Mouse (Mus musculus) G1E (cell line): ENCODE data around the gene Gdpd3. TPM values are rescaled to one million over a fixed set of nuclear protein-coding genes. Genes with fewer than 3 reads are reported as not detected.

Source experiments
- ATAC-seq: 2 replicates; pipeline ENCODE4 v1.8.0; 2016; ENCODE audit warnings: mild to moderate bottlenecking; ENCODE audit not compliant: insufficient number of reproducible peaks, poor library complexity, low FRiP score, severe bottlenecking; ENCODE audit errors: extremely low read depth
- DNase-seq: peaks from one replicate; pipeline ENCODE4 v3.0.0; 2012; ENCODE audit warnings: low spot score
- H3K27me3 ChIP-seq: 2 replicates; pipeline ENCODE4 v1.6.1; 2012; ENCODE audit warnings: mild to moderate bottlenecking, low read length, inconsistent platforms; ENCODE audit not compliant: insufficient read depth
- H3K36me3 ChIP-seq: replicated peaks from 2 replicates; pipeline ENCODE3; 2012; ENCODE audit warnings: mild to moderate bottlenecking, inconsistent platforms
- H3K4me1 ChIP-seq: 2 replicates; pipeline ENCODE4 v1.6.1; 2012; ENCODE audit warnings: low read depth, low read length, inconsistent platforms, mixed read lengths; ENCODE audit not compliant: insufficient read depth
- H3K4me3 ChIP-seq: 2 replicates; pipeline ENCODE4 v1.5.1; 2012; ENCODE audit warnings: low read depth, mild to moderate bottlenecking, inconsistent platforms, low read length, moderate library complexity, mixed read lengths
- H3K9me3 ChIP-seq: replicated peaks from 2 replicates; pipeline ENCODE4 v1.6.1; 2012; ENCODE audit warnings: inconsistent platforms
- CTCF ChIP-seq: IDR thresholded peaks from 2 replicates; pipeline ENCODE4 v1.5.1; 2012; ENCODE audit warnings: low read depth, low read length, inconsistent platforms, mixed read lengths
- GATA1 ChIP-seq: IDR thresholded peaks from 2 replicates; pipeline ENCODE4 v1.6.1; 2012; ENCODE audit warnings: borderline replicate concordance, low read length, inconsistent platforms, mixed read lengths
- GATA2 ChIP-seq: IDR thresholded peaks from 2 replicates; pipeline ENCODE4 v1.6.1; 2012; ENCODE audit warnings: low read depth, low read length, inconsistent platforms, borderline replicate concordance
- POLR2AphosphoS5 ChIP-seq: IDR thresholded peaks from 2 replicates; pipeline ENCODE4 v1.6.1; 2012; ENCODE audit warnings: low read depth, low read length, inconsistent platforms; ENCODE audit not compliant: insufficient replicate concordance
- TAL1 ChIP-seq: conservative IDR thresholded peaks from 2 replicates; pipeline ENCODE4 v1.6.1; 2012; ENCODE audit warnings: low read depth, low read length, inconsistent platforms, mixed read lengths
- polyA plus RNA-seq: library from polyadenylated mRNA; stranded (reverse); fragments of >175 nt; gene quantifications from 2 replicates; pipeline ENCODE4 v1.2.3, GENCODE M21; 2012
- total RNA-seq, 2 experiments: library from RNA; stranded (forward) in 1 of 2; stranded (reverse) in 1 of 2; fragments of 200-1000 nt in 1 of 2; fragments of >200 nt in 1 of 2; fragmentation: Nextera tagmentation in 1 of 2; gene quantifications; 2 replicates each; pipeline ENCODE4 v1.2.3; 2014 to 2017

Gene Gdpd3
- total and polyA plus RNA-seq, 3 experiments, result 6.1 to 29.9 (median 15.4) TPM

DNA sequence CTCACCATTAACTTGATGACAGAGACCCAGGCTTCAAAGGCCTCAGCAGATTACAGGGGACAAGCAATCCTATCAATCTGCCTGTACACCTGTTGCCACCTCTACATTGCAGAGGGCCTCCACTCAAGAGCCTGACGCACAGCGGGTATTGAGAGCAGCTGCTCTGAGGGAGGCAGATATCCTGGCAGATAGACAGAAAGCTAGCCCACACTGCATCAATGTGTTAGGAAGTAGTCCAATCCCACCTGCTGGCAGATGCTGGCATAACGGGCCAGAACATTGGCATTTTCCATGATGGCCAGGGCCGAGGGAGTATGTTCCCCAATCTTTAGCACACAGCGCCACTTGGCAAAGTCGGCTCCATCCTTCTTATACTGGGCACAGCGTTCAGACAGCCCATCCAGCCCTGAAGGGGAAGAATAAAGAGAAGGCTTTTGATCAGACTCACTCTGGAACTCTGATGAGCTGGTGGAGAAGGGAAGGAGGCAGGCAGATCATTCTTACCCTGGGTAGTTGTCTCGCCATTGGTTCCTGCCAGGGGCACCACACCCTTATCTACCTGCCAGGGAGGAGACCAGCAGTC, 30.3 kb downstream of the Gdpd3 start:
- Histone ChIP-seq H3K36me3 (peaks cover 58% of the 10 kb centered on the region), H3K4me1 (peaks cover 70% of the 10 kb centered on the region), H3K4me3 (peak overlapping the region; percentile 99), H3K9me3 (no peaks in the 10 kb centered on the region), H3K27me3 (no peaks in the 10 kb centered on the region)
- ATAC-seq (no peak), DNase-seq (no peak)
- no peak for TF ChIP-seq TAL1
- TF ChIP-seq CTCF, result peak; percentile 28; the same call in 1 of the 2 replicates
- no peak for TF ChIP-seq GATA1
- no peak for TF ChIP-seq POLR2AphosphoS5
- TF ChIP-seq GATA2, result no peak

DNA sequence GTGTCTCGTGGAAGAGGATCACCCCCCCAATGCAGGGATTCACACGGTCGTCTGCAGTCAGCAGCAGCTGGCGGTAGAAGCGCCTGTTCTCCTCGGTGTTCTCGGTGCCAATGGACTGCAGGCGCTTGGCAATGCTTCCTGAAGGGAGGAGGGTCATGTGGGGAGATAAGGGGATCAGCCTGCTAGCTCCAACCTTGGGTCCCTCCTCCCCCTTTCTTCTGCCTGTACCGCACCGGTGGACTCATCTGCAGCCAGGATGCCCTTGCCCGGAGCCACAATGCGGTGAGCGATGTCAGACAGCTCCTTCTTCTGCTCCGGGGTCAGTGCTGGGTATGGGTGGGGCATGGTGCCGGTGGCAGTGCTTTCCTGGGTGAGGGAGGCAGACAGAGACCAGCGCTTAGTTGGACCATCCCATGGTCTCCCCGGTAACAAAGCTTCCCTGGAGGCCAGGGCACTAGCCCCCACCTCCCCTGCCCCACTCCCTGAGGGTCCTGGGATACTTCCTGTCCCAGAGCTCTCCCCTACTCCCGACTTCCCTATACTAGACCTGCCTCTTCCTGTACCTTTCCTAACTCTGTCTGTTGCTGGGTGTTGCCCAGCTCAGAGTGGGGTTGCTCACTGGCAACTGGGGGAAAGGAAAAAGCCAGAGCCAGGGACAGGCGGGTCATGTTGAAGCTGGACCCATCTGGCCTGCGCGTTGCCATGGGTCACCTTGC, 31.4 kb downstream of the Gdpd3 start, which contains the start of gene Fam57b:
Fam57b (plus strand) TSS at position 258 of the 716 bp plus-strand sequence.
- Histone ChIP-seq H3K27me3 (no peaks in the 10 kb centered on the region), H3K4me1 (peaks cover 78% of the 10 kb centered on the region), H3K36me3 (peaks cover 61% of the 10 kb centered on the region), H3K4me3 (peak within 1 kb of the TSS; percentile 99), H3K9me3 (no peaks in the 10 kb centered on the region)
- DNase-seq (no peak), ATAC-seq (no peak)
- TF ChIP-seq POLR2AphosphoS5, result peak; percentile 38; the same call in 1 of the 2 replicates
- no peak for TF ChIP-seq TAL1
- TF ChIP-seq CTCF, result no peak

DNA sequence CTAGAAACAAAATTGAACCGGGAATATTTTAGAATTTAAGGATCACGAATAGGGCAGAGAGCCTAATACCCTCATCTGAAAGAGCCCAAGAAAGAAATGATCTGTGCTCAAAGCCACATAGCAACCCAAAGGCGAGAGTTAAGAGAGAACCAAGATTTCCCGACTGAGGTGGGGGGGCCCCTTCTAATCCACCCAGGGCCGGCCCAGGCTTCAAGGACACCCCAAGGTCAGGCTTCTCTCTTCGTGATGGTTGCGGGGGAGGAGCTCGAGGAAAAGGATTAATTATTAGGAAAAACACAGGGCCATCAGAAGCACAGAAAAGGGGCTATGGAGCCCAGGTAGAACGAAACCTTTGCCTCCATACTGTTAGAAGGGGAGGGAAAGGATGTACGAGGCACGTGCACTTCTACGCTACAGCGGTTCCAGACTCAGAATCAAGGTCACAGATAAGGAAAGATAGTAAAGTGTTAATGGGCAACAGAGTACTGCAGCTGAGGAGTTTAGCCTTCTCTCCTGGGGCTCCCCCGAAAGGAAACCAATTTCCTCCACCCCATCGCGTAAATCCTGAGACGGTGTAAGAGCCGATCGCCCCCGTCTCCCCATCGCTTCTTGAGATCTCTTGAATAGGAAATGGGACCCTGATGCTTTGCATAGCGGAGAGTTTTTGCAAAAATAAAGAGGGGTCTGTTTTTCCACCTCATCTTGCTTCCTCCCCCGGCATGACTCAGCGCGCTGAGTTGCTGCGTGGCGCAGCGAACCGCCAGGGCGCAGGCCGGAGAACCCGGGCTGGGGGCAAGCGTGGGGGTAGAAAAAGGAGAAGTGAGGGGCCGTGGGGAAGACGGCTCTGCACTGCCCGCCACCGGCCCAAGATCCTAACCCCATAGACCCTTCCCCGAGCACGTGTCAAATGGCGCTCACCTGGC, 32.3 kb downstream of the Gdpd3 start:
- H3K4me1 ChIP-seq, result peaks cover 78% of the 10 kb centered on the region
- ATAC-seq (no peak), DNase-seq (peak; percentile 53)
- peaks cover 59% of the 10 kb centered on the region for H3K36me3 ChIP-seq
- TF ChIP-seq GATA1 (no peak), POLR2AphosphoS5 (peak; percentile 80; the same call in 1 of the 2 replicates), GATA2 (no peak)
- H3K9me3 ChIP-seq, result no peaks in the 10 kb centered on the region
- H3K4me3 ChIP-seq, result peak overlapping the region; percentile 99
- H3K27me3 ChIP-seq, result no peaks in the 10 kb centered on the region

DNA sequence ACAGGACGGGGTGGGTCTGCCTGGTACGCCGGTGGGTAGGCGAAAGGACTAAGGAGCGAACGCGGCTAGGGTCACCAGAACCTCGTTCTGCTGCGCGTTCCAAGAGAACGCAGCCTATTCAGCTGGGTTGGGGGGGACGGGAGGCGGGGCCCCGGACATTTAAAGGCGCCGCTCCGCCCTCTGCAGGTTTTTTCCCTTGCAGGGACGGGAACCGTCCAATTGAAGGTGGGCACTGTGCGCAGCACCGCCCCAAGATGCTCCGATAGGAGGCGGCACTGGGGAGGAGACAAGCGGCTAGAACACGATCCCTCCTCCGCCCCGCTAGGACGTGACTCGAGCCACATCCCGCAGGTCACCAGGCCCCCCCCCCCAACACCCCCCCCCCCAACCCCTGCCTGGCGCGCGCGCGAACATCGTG, 32.9 kb downstream of the Gdpd3 start:
- Histone ChIP-seq H3K36me3 (peaks cover 52% of the 10 kb centered on the region), H3K27me3 (peaks cover under 1% of the 10 kb centered on the region; the same call in 1 of the 2 replicates), H3K4me3 (peak overlapping the region; percentile 99), H3K9me3 (no peaks in the 10 kb centered on the region), H3K4me1 (peaks cover 78% of the 10 kb centered on the region)
- ATAC-seq, result peak; percentile 84
- TF ChIP-seq CTCF, result no peak
- TF ChIP-seq GATA1, result no peak
- no peak for TF ChIP-seq GATA2
- DNase-seq, result peak; percentile 94

DNA sequence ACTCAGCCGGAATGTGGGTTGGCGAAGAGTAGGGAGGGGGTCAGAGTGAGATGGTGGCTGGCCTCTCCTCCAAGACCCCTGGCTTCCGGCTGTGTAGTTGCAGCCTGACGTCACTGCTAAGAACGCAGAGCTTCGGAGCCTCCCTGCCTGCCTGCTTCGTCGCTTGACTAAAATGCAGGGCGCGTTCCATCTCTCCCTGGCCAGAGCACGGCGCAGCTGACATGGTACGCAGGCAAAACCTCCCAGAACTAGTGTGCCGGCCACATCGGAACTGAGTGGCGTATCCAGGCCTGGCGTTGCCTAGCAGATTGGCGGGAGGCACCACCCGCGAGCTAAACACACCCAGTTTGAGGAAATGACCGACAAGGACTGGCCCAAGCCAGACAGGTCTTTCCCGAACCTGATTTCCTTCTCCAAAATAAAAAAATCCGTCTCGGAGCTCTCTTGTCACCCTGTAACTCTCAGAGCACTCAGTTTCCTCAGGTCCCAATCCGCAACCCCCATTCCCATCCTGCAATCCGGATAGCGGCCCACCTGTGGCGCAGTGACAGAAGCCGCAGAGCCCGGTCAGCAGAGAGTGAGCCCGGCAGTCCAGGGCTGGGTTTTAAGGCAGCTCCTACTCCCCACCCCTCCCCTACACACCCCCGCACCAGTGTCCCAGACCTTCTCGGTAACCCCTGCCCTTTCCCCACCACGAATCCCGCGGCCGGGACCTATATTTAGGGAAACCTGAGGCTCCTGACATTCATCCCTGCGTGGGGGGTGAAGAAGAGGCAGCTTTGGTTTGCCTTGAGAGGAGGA, 33.5 kb downstream of the Gdpd3 start:
- peak; percentile 64 for ATAC-seq

More for the DNA sequence above, 33.5 kb downstream of the Gdpd3 start:
- H3K4me3 ChIP-seq, result peak overlapping the region; percentile 99
- H3K36me3 ChIP-seq, result peaks cover 46% of the 10 kb centered on the region
- H3K4me1 ChIP-seq, result peaks cover 75% of the 10 kb centered on the region
- no peak for TF ChIP-seq GATA2
- H3K27me3 ChIP-seq, result peaks cover 3% of the 10 kb centered on the region; the same call in 1 of the 2 replicates
- no peaks in the 10 kb centered on the region for H3K9me3 ChIP-seq
- peak; percentile 93 for DNase-seq
